Comparison of ENCODE assay signal across 35 mouse cellular contexts in genomic region chr14:29558440-29558839, GRCm38 (mm10).
"Had no signal": no experiment of that assay in that cellular context is flagged by ENCODE, and none has a peak within 500 bp of the region (broad histone marks: within the 10 kb centered on the region; RNA-seq: fewer than 3 reads in every experiment).

No protein-coding gene starts in this region.

- H3K4me1 ChIP-seq: heart, embryonic 12.5 days; heart, embryonic 13.5 days; heart, embryonic 15.5 days; hindbrain, embryonic 10.5 days; intestine, embryonic 15.5 days had no signal

- H3K4me3 ChIP-seq: heart, embryonic 12.5 days; heart, embryonic 13.5 days; heart, embryonic 15.5 days; hindbrain, embryonic 10.5 days; hindbrain, embryonic 12.5 days; hindbrain, embryonic 13.5 days; hindbrain, embryonic 15.5 days; intestine, embryonic 15.5 days; kidney, embryonic 15.5 days; layer of hippocampus, adult 2 months; left cerebral cortex, adult 2 months had no signal

- H3K27ac ChIP-seq: heart, embryonic 13.5 days; heart, embryonic 15.5 days; hindbrain, embryonic 10.5 days; hindbrain, embryonic 12.5 days; hindbrain, embryonic 13.5 days; hindbrain, embryonic 14.5 days; hindbrain, embryonic 15.5 days; hindbrain, postnatal 0 days; intestine, embryonic 15.5 days; kidney, embryonic 15.5 days; kidney, postnatal 0 days; layer of hippocampus, adult 2 months; left cerebral cortex, adult 2 months had no signal

- DNase-seq: heart, postnatal 10 days; heart, postnatal 14 days; heart, postnatal 36 days; heart, postnatal 4 days; kidney, adult 11 months; kidney, adult 18-20 months; kidney, adult 2 months; kidney, adult 8-10 months; kidney, adult 9 months; kidney, postnatal 10 days; kidney, postnatal 14 days; kidney, postnatal 25 days; kidney, postnatal 36 days; kidney, postnatal 4 days; layer of hippocampus, adult 9-11 months; layer of hippocampus, postnatal 36 days had no signal

- H3K9me3 ChIP-seq: heart, embryonic 12.5 days; heart, embryonic 13.5 days; heart, embryonic 15.5 days; hindbrain, embryonic 10.5 days; hindbrain, embryonic 12.5 days; hindbrain, embryonic 13.5 days; hindbrain, embryonic 15.5 days; intestine, embryonic 15.5 days; kidney, embryonic 15.5 days had no signal

- H3K9ac ChIP-seq: heart, embryonic 12.5 days; heart, embryonic 13.5 days; heart, embryonic 15.5 days; hindbrain, embryonic 12.5 days; hindbrain, embryonic 13.5 days; hindbrain, embryonic 14.5 days; hindbrain, embryonic 15.5 days; intestine, embryonic 15.5 days; kidney, embryonic 15.5 days had no signal

- H3K4me2 ChIP-seq: heart, embryonic 11.5 days; heart, embryonic 12.5 days; heart, embryonic 13.5 days; heart, embryonic 15.5 days; hindbrain, embryonic 12.5 days; hindbrain, embryonic 13.5 days; hindbrain, embryonic 14.5 days; hindbrain, embryonic 15.5 days; intestine, embryonic 15.5 days; kidney, embryonic 15.5 days had no signal

- H3K36me3 ChIP-seq: heart, embryonic 12.5 days; heart, embryonic 13.5 days; heart, embryonic 15.5 days; hindbrain, embryonic 10.5 days; hindbrain, embryonic 12.5 days; hindbrain, embryonic 13.5 days; hindbrain, embryonic 15.5 days; intestine, embryonic 15.5 days; kidney, embryonic 15.5 days had no signal

- H3K27me3 ChIP-seq: heart, embryonic 12.5 days; heart, embryonic 13.5 days; heart, embryonic 15.5 days; hindbrain, embryonic 12.5 days; hindbrain, embryonic 13.5 days; hindbrain, embryonic 15.5 days; intestine, embryonic 15.5 days; kidney, embryonic 15.5 days had no signal

- ATAC-seq: hindbrain, embryonic 16.5 days; hindbrain, postnatal 0 days; inflammation-experienced regulatory T-cells, adult 6 months; intestine, embryonic 15.5 days; intestine, embryonic 16.5 days; intestine, postnatal 0 days had no signal
